Mouse (Mus musculus): ENCODE measurements around the gene Pla2g4e. TPM values are rescaled to one million over a fixed set of nuclear protein-coding genes. Genes with fewer than 3 reads are reported as not detected.

The Pla2g4e gene
- polyA plus RNA-seq, 1 experiment from 2014 or later = 5.8 TPM

DNA sequence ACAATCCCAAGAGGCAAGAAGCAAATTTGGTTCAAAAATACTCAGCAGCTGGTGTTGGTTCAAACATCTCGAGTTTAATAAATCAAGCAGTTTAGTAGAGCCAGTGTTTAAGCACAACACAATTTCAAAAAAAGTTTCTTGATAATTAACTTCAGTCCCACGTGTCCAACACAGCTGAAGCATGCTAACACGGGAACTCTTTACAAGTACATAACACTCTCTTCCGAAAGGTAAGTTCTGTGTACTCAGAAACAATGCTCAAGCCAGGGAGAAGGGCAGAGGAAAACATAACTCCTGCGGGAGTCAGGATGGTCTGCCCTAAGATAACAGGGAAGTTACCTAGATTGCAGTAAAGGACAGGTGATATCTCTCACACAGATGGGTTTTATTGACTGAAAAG is 102.8 kb downstream of the Pla2g4e start:
- 64% methylated on average over 5 of the region's 5 CpGs for WGBS
- DNase-seq (ENCODE audit: low spot score) (no peak), ATAC-seq (ENCODE audit: low FRiP score, low TSS enrichment) (no peak)
- no peak for TF ChIP-seq CTCF (IDR thresholded peaks at IDR 0.05; ENCODE audit: low read depth)
- TF ChIP-seq EP300 (optimal IDR thresholded peaks at IDR 0.05) = no peak
- H3K9me3 ChIP-seq (ENCODE audit: control insufficient read depth, low read length) = no peaks in the 10 kb centered on the region
- H3K4me1 ChIP-seq (replicated peaks; ENCODE audit: control insufficient read depth, insufficient read depth) = 0 out of 2 replicates have a peak, but pooled peaks cover 2% of the 10 kb centered on the region
- H3K4me2 ChIP-seq (replicated peaks; ENCODE audit: low read depth) = no peak overlapping the region
- H3K9ac ChIP-seq (ENCODE audit: low read length) = no peak overlapping the region
- H3K4me3 ChIP-seq (ENCODE audit: low read depth, low read length) = no peak overlapping the region
- no peak overlapping the region for H3K27ac ChIP-seq (replicated peaks)
- H3K27me3 ChIP-seq (ENCODE audit: control insufficient read depth, insufficient read depth, low read length) = no peaks in the 10 kb centered on the region
- H3K36me3 ChIP-seq (ENCODE audit: control insufficient read depth, insufficient read depth, low read length) = no peaks in the 10 kb centered on the region

DNA sequence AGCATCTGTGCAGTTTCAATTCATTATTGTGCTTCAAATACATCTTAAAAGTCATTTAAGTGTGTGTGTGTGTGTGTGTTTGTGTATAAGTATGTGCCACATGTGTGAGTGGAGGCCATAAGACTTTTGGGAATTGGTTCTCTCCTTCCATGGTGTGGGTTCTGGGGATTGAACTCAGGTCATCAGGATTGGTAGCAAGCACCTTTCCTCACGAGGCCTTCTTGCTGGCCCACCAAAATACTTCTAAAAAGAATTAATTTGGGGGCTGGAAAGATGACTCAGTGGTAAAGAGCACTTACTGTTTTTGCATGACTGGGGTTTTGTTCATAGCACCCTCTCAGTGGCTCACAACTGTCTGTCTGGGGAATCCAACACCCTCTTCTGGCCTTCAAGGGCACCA is 103.5 kb downstream of the Pla2g4e start:
- no peak for ATAC-seq (ENCODE audit: low FRiP score, low TSS enrichment)
- TF ChIP-seq CTCF (IDR thresholded peaks at IDR 0.05; ENCODE audit: low read depth) = no peak
- no peak for TF ChIP-seq EP300 (optimal IDR thresholded peaks at IDR 0.05)
- Histone ChIP-seq H3K4me2 (replicated peaks; ENCODE audit: low read depth) (no peak overlapping the region), H3K9me3 (ENCODE audit: control insufficient read depth, low read length) (no peaks in the 10 kb centered on the region), H3K4me3 (ENCODE audit: low read depth, low read length) (no peak overlapping the region), H3K36me3 (ENCODE audit: control insufficient read depth, insufficient read depth, low read length) (no peaks in the 10 kb centered on the region), H3K9ac (ENCODE audit: low read length) (no peak overlapping the region), H3K4me1 (replicated peaks; ENCODE audit: control insufficient read depth, insufficient read depth) (0 out of 2 replicates have a peak, but pooled peaks cover 2% of the 10 kb centered on the region), H3K27ac (replicated peaks) (no peak overlapping the region), H3K27me3 (ENCODE audit: control insufficient read depth, insufficient read depth, low read length) (no peaks in the 10 kb centered on the region)
- WGBS = 92% methylated on average over 1 of the region's 1 CpGs
- no peak for DNase-seq (ENCODE audit: low spot score)

DNA sequence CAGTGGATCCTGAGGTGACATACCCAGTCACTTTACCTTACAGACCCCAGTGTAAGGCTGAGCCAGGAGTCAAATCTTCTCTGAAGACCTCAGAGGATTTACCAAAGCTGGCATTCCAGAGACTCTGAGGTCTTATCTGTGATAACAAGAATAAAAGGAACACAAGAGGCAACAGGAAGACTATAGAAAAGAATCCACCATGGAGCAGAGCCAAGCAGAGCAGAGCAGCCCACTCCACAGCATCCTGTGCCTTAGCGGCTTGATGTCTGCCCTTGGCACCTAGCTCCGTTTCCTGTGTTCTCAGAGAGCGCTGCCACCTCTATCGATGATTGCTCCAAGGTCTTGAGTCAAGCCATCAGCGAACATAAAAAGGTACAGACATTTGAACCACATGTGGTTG is 104.8 kb downstream of the Pla2g4e start:
- WGBS = 78% methylated on average over 5 of the region's 5 CpGs
- no peak overlapping the region for H3K27ac ChIP-seq (replicated peaks)

DNA sequence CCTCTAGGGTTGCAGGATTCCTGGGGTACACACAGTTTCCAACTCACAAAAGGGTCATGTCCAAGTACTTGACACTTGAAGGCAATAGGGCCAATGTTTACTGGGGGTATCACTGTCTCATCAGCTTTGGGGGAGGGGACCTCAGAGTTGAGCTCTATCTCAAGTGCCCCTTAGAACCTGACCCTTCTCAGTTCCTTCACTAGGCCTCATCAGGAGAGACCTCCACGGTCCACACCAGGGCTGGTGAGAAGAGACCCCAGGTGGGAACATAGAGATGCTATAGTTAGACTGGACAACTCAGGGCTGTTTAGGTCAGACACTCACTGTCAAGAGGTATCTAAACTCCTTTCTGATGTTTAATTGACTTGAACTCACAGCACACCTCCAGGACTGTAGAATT is 106.0 kb downstream of the Pla2g4e start:
- no peak for DNase-seq (ENCODE audit: low spot score)
- Histone ChIP-seq H3K9me3 (ENCODE audit: control insufficient read depth, low read length) (no peaks in the 10 kb centered on the region), H3K27me3 (ENCODE audit: control insufficient read depth, insufficient read depth, low read length) (no peaks in the 10 kb centered on the region), H3K36me3 (ENCODE audit: control insufficient read depth, insufficient read depth, low read length) (no peaks in the 10 kb centered on the region), H3K4me3 (ENCODE audit: low read depth, low read length) (no peak overlapping the region), H3K9ac (ENCODE audit: low read length) (no peak overlapping the region), H3K4me1 (replicated peaks; ENCODE audit: control insufficient read depth, insufficient read depth) (0 out of 2 replicates have a peak, but pooled peaks cover 2% of the 10 kb centered on the region), H3K4me2 (replicated peaks; ENCODE audit: low read depth) (no peak overlapping the region), H3K27ac (replicated peaks) (no peak overlapping the region)
- TF ChIP-seq CTCF (IDR thresholded peaks at IDR 0.05; ENCODE audit: low read depth) = no peak
- TF ChIP-seq EP300 (optimal IDR thresholded peaks at IDR 0.05) = no peak
- 90% methylated on average over 1 of the region's 1 CpGs for WGBS
- ATAC-seq (ENCODE audit: low FRiP score, low TSS enrichment) = no peak

More for the DNA sequence above, 104.8 kb downstream of the Pla2g4e start:
- H3K9ac ChIP-seq (ENCODE audit: low read length) = no peak overlapping the region
- no peaks in the 10 kb centered on the region for H3K36me3 ChIP-seq (ENCODE audit: control insufficient read depth, insufficient read depth, low read length)
- TF ChIP-seq EP300 (optimal IDR thresholded peaks at IDR 0.05) (no peak), CTCF (IDR thresholded peaks at IDR 0.05; ENCODE audit: low read depth) (no peak)
- 0 out of 2 replicates have a peak, but pooled peaks cover 2% of the 10 kb centered on the region for H3K4me1 ChIP-seq (replicated peaks; ENCODE audit: control insufficient read depth, insufficient read depth)
- no peaks in the 10 kb centered on the region for H3K9me3 ChIP-seq (ENCODE audit: control insufficient read depth, low read length)
- H3K27me3 ChIP-seq (ENCODE audit: control insufficient read depth, insufficient read depth, low read length) = no peaks in the 10 kb centered on the region
- DNase-seq (ENCODE audit: low spot score) (no peak), ATAC-seq (ENCODE audit: low FRiP score, low TSS enrichment) (no peak)
- H3K4me3 ChIP-seq (ENCODE audit: low read depth, low read length) = no peak overlapping the region
- no peak overlapping the region for H3K4me2 ChIP-seq (replicated peaks; ENCODE audit: low read depth)

DNA sequence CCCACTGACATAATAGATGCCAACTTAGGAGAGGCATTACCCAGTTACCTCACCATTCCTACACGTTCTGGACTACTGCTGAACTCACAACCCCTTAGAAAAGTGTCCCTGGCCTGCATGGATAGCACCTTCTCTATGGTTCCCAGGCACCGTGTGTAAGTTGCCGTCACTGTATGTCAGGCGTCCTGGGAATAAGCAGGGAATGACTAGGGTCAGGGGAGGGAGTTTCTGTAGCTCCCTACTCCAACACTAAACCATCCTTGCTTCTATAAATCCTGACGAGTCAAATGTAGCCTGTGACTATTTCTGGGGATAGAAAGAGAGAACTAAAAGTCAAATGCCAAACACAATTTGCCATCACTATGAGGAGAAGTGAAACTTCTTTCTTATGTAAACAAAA is 107.9 kb downstream of the Pla2g4e start:
- Histone ChIP-seq H3K4me2 (replicated peaks; ENCODE audit: low read depth) (no peak overlapping the region), H3K27me3 (ENCODE audit: control insufficient read depth, insufficient read depth, low read length) (no peaks in the 10 kb centered on the region), H3K27ac (replicated peaks) (no peak overlapping the region), H3K36me3 (ENCODE audit: control insufficient read depth, insufficient read depth, low read length) (no peaks in the 10 kb centered on the region), H3K4me3 (ENCODE audit: low read depth, low read length) (no peak overlapping the region), H3K9ac (ENCODE audit: low read length) (no peak overlapping the region), H3K9me3 (ENCODE audit: control insufficient read depth, low read length) (no peaks in the 10 kb centered on the region), H3K4me1 (replicated peaks; ENCODE audit: control insufficient read depth, insufficient read depth) (0 out of 2 replicates have a peak, but pooled peaks cover 2% of the 10 kb centered on the region)
- no peak for TF ChIP-seq CTCF (IDR thresholded peaks at IDR 0.05; ENCODE audit: low read depth)
- no peak for TF ChIP-seq EP300 (optimal IDR thresholded peaks at IDR 0.05)
- DNase-seq (ENCODE audit: low spot score) (no peak), ATAC-seq (ENCODE audit: low FRiP score, low TSS enrichment) (no peak)
- 72% methylated on average over 5 of the region's 5 CpGs for WGBS

DNA sequence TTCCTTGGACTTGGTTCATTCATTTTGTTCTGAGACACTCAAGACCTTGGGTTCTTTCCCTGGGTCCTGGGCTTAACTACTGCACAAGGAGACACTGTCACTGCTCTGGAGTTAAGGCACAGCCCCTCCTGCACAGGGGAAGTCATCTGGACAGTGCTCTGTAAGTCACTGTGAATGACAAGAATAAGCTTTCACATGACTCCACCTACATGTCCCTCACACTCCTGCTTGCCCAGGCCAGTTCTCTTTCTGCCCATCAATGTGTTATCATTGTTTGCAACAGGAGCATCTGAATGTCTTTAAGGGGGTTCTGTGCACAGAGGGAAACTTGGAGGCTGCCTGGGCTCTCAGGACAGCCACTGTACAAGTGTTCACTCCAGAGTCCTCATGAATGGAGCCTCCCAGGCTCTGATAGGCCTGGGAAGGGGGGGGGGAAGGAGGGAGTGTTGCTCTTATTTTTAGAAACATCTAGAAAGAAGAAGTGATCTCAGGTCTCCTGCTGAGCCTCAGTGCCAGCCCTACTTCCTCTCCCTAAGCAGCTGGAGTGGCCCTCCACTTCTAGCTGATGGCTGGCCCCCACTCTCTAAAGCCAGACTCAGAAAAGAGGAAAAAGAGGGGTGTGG is 110.6 kb downstream of the Pla2g4e start:
- no peak overlapping the region for H3K4me2 ChIP-seq (replicated peaks; ENCODE audit: low read depth)
- no peaks in the 10 kb centered on the region for H3K36me3 ChIP-seq (ENCODE audit: control insufficient read depth, insufficient read depth, low read length)
- DNase-seq (ENCODE audit: low spot score) = no peak
- H3K9ac ChIP-seq (ENCODE audit: low read length) = no peak overlapping the region
- TF ChIP-seq EP300 (optimal IDR thresholded peaks at IDR 0.05) (no peak), CTCF (IDR thresholded peaks at IDR 0.05; ENCODE audit: low read depth) (no peak)
- no peak overlapping the region for H3K4me3 ChIP-seq (ENCODE audit: low read depth, low read length)
- H3K27ac ChIP-seq (replicated peaks) = no peak overlapping the region
- no peaks in the 10 kb centered on the region for H3K27me3 ChIP-seq (ENCODE audit: control insufficient read depth, insufficient read depth, low read length)
- ATAC-seq (ENCODE audit: low FRiP score, low TSS enrichment) = no peak
- peaks cover 3% of the 10 kb centered on the region; the same call in 1 of the 2 replicates for H3K4me1 ChIP-seq (replicated peaks; ENCODE audit: control insufficient read depth, insufficient read depth)
- H3K9me3 ChIP-seq (ENCODE audit: control insufficient read depth, low read length) = no peaks in the 10 kb centered on the region
